ENCODE assay signal across 31 mouse cellular contexts in genomic region chr5:30841896-30842295, GRCm38 (mm10). TPM values are rescaled to one million over a fixed set of nuclear protein-coding genes. Genes with fewer than 3 reads are reported as not detected.
DNase-seq lines count a peak whose midpoint lies in the region.
"Had no signal": no experiment of that assay in that cellular context is flagged by ENCODE, and none has a peak within 500 bp of the region (broad histone marks: within the 10 kb centered on the region; RNA-seq: fewer than 3 reads in every experiment).

No protein-coding gene starts in this region.

- peak; percentile 23 for DNase-seq in embryo, embryonic 10.5 days (ENCODE audit: low spot score)
- DNase-seq in embryo, embryonic 10 days (ENCODE audit: low spot score), result no peak
- DNase-seq in ES-CJ7 (ENCODE audit: low read depth, low spot score), result peak; percentile 22
- DNase-seq in embryonic facial prominence, embryonic 10.5 days (ENCODE audit: low spot score), result peak; percentile 28
- peak; percentile 14 for DNase-seq in mesoderm, embryonic 11.5 days (ENCODE audit: low read depth, low spot score)
- no peak for DNase-seq in kidney, adult 11 months
- no peak for DNase-seq in adrenal gland, adult (ENCODE audit: inconsistent age in 2 of 2, low spot score in 1 of 2)
- DNase-seq in heart, adult 8-10 months (ENCODE audit: low spot score), result no peak
- DNase-seq: adrenal gland, postnatal 14 days; cerebellum, adult 2 months; cerebellum, postnatal 14 days; gastrocnemius, postnatal 14 days; heart, adult 11 months; heart, postnatal 36 days; kidney, adult 8-10 months; kidney, postnatal 4 days; layer of hippocampus, postnatal 36 days; lung, postnatal 4 days; right cerebral cortex, postnatal 14 days; thymus, postnatal 36 days had no signal

- H3K4me3 ChIP-seq in embryonic facial prominence, embryonic 10.5 days, result no peak overlapping the region
- H3K4me3 ChIP-seq: embryonic facial prominence, embryonic 15.5 days; forebrain, embryonic 13.5 days; hindbrain, embryonic 12.5 days; intestine, embryonic 15.5 days; limb, embryonic 12.5 days; liver, embryonic 15.5 days; megakaryocyte, embryonic 14.5 days; midbrain, embryonic 13.5 days; stomach, embryonic 15.5 days had no signal

- H3K27ac ChIP-seq in embryonic facial prominence, embryonic 10.5 days (replicated peaks), result no peak overlapping the region
- H3K27ac ChIP-seq: embryonic facial prominence, embryonic 15.5 days; forebrain, embryonic 13.5 days; hindbrain, embryonic 12.5 days; hindbrain, postnatal 0 days; intestine, embryonic 15.5 days; kidney, postnatal 0 days; limb, embryonic 12.5 days; liver, embryonic 15.5 days; midbrain, embryonic 13.5 days; stomach, embryonic 15.5 days had no signal

- H3K9me3 ChIP-seq in embryonic facial prominence, embryonic 10.5 days, result peaks cover 3% of the 10 kb centered on the region; the same call in 1 of the 2 replicates
- H3K9me3 ChIP-seq: embryonic facial prominence, embryonic 15.5 days; intestine, embryonic 15.5 days; liver, embryonic 15.5 days; midbrain, embryonic 13.5 days; stomach, embryonic 15.5 days had no signal

- H3K27me3 ChIP-seq in embryonic facial prominence, embryonic 10.5 days (replicated peaks; ENCODE audit: low read depth, poor library complexity, severe bottlenecking), result no peaks in the 10 kb centered on the region
- H3K27me3 ChIP-seq: embryonic facial prominence, embryonic 15.5 days; forebrain, embryonic 13.5 days; hindbrain, embryonic 12.5 days; intestine, embryonic 15.5 days; limb, embryonic 12.5 days; liver, embryonic 15.5 days; midbrain, embryonic 13.5 days; stomach, embryonic 15.5 days had no signal

- 50% methylated on average over 3 of the region's 3 CpGs for WGBS in embryonic facial prominence, embryonic 10.5 days

- H3K4me1 ChIP-seq in embryonic facial prominence, embryonic 10.5 days, result no peaks in the 10 kb centered on the region
- H3K4me1 ChIP-seq: embryonic facial prominence, embryonic 15.5 days; forebrain, embryonic 13.5 days; hindbrain, embryonic 12.5 days; intestine, embryonic 15.5 days; limb, embryonic 12.5 days; liver, embryonic 15.5 days; megakaryocyte, embryonic 14.5 days; midbrain, embryonic 13.5 days; stomach, embryonic 15.5 days had no signal

- peaks cover 5% of the 10 kb centered on the region; the same call in 1 of the 2 replicates for H3K36me3 ChIP-seq in embryonic facial prominence, embryonic 10.5 days (replicated peaks)
- H3K36me3 ChIP-seq: intestine, embryonic 15.5 days; liver, embryonic 15.5 days; stomach, embryonic 15.5 days had no signal

RNA-seq across cellular contexts. Expression of gene Tmem214, which starts 25.9 kb away (rescaled TPM):
- polyA plus RNA-seq in embryonic facial prominence, embryonic 10.5 days (2016; fragmentation: Nextera tagmentation; extraction: Ambion mirVana), result 68.7 and 71.1 TPM in 2 replicates
- total RNA-seq in heart, adult 8-10 months (2022), result 10 to 100 TPM; 37.4 to 39.9 (median 38.4) TPM

RNA-seq across cellular contexts. Expression of gene Mapre3, which starts 27.5 kb away (rescaled TPM):
- polyA plus RNA-seq in embryonic facial prominence, embryonic 10.5 days (2016; fragmentation: Nextera tagmentation; extraction: Ambion mirVana), result 15.2 and 15.5 TPM in 2 replicates
- total RNA-seq in heart, adult 8-10 months (2022), result 10 to 100 TPM; 43.1 to 48.3 (median 44.5) TPM

RNA-seq across cellular contexts. Expression of gene Agbl5, which starts 46.6 kb away (rescaled TPM):
- 21.8 and 26.9 TPM in 2 replicates for polyA plus RNA-seq in embryonic facial prominence, embryonic 10.5 days (2016; fragmentation: Nextera tagmentation; extraction: Ambion mirVana)
- total RNA-seq in heart, adult 8-10 months (2022), result 1 to 10 TPM; 4.9 to 6.3 (median 5.6) TPM

Comparison
In these comparisons a context has a peak if more than half of its experiments do, and no peak if none do; other contexts are left out.
1. DNase-seq: peak in embryo, embryonic 10.5 days (single experiment), ES-CJ7 (single experiment), embryonic facial prominence, embryonic 10.5 days (single experiment) and mesoderm, embryonic 11.5 days (single experiment); none in embryo, embryonic 10 days (single experiment), kidney, adult 11 months (single experiment), adrenal gland, adult (0 of 2) and heart, adult 8-10 months (single experiment).